Mouse (Mus musculus): ENCODE data around the gene Ttll7. TPM values are rescaled to one million over a fixed set of nuclear protein-coding genes. Genes with fewer than 3 reads are reported as not detected.

Ttll7 gene
- polyA plus RNA-seq (2012; ENCODE audit: insufficient read depth, insufficient read length, missing spikeins), result 0.59 and 2.3 TPM in 2 replicates

- Histone ChIP-seq H3K4me3 (ENCODE audit: insufficient read depth, low read depth, low read length) (peak within 1 kb of the TSS; percentile 87), H3K27ac (replicated peaks; ENCODE audit: low read depth, low read length) (peak within 1 kb of the TSS; percentile 99)
These were observed at the start of gene Ttll7 for GRCm38 (mm10) chr3:146851966-146852891. Gene Ttll7 (plus strand): TSS chr3:146852367.

GRCm38 (mm10) chr3:146812041-146812878 lies 39.9 kb upstream of the Ttll7 start:
- H3K4me1 ChIP-seq (ENCODE audit: control insufficient read depth, insufficient read depth, insufficient read length, low read length), result no peaks in the 10 kb centered on the region
- peak overlapping the region; percentile 87 for H3K4me3 ChIP-seq (ENCODE audit: insufficient read depth, low read depth, low read length)

More at GRCm38 (mm10) chr3:146851966-146852891, at the start of gene Ttll7:
- no peaks in the 10 kb centered on the region; the same call in 1 of the 2 replicates for H3K4me1 ChIP-seq (ENCODE audit: control insufficient read depth, insufficient read depth, insufficient read length, low read length)

GRCm38 (mm10) chr3:146812901-146813393 lies 39.2 kb upstream of the Ttll7 start, which contains the start of gene Prkacb:
Gene Prkacb (minus strand): TSS chr3:146812990.
- H3K4me1 ChIP-seq (ENCODE audit: control insufficient read depth, insufficient read depth, insufficient read length, low read length), result no peaks in the 10 kb centered on the region
- H3K27ac ChIP-seq (replicated peaks; ENCODE audit: low read depth, low read length), result peak within 1 kb of the TSS; percentile 95
- peak within 1 kb of the TSS; percentile 87 for H3K4me3 ChIP-seq (ENCODE audit: insufficient read depth, low read depth, low read length)

More at GRCm38 (mm10) chr3:146812041-146812878, 39.9 kb upstream of the Ttll7 start:
- peak overlapping the region; percentile 44 for H3K27ac ChIP-seq (replicated peaks; ENCODE audit: low read depth, low read length)

- Histone ChIP-seq H3K4me1 (ENCODE audit: control insufficient read depth, insufficient read depth, insufficient read length, low read length) (no peaks in the 10 kb centered on the region), H3K4me3 (ENCODE audit: insufficient read depth, low read depth, low read length) (peak overlapping the region; percentile 87), H3K27ac (replicated peaks; ENCODE audit: low read depth, low read length) (peak overlapping the region; percentile 95)
These were observed 38.5 kb upstream of the Ttll7 start for GRCm38 (mm10) chr3:146813624-146814023.

- no peaks in the 10 kb centered on the region for H3K4me1 ChIP-seq (ENCODE audit: control insufficient read depth, insufficient read depth, insufficient read length, low read length)
- H3K4me3 ChIP-seq (ENCODE audit: insufficient read depth, low read depth, low read length), result no peak overlapping the region
- no peak overlapping the region for H3K27ac ChIP-seq (replicated peaks; ENCODE audit: low read depth, low read length)
These were observed 31.4 kb upstream of the Ttll7 start for GRCm38 (mm10) chr3:146820718-146821117.

- no peak overlapping the region for H3K4me3 ChIP-seq (ENCODE audit: insufficient read depth, low read depth, low read length)
- H3K4me1 ChIP-seq (ENCODE audit: control insufficient read depth, insufficient read depth, insufficient read length, low read length), result peaks cover 6% of the 10 kb centered on the region; the same call in 1 of the 2 replicates
- H3K27ac ChIP-seq (replicated peaks; ENCODE audit: low read depth, low read length), result no peak overlapping the region
These were observed 9.4 kb upstream of the Ttll7 start for GRCm38 (mm10) chr3:146842766-146843165.

GRCm38 (mm10) chr3:146843470-146843869 lies 8.7 kb upstream of the Ttll7 start:
- H3K4me1 ChIP-seq (ENCODE audit: control insufficient read depth, insufficient read depth, insufficient read length, low read length), result peaks cover 6% of the 10 kb centered on the region; the same call in 1 of the 2 replicates
- no peak overlapping the region for H3K27ac ChIP-seq (replicated peaks; ENCODE audit: low read depth, low read length)
- no peak overlapping the region for H3K4me3 ChIP-seq (ENCODE audit: insufficient read depth, low read depth, low read length)

GRCm38 (mm10) chr3:146846237-146846636 lies 5.9 kb upstream of the Ttll7 start:
- Histone ChIP-seq H3K4me3 (ENCODE audit: insufficient read depth, low read depth, low read length) (no peak overlapping the region), H3K27ac (replicated peaks; ENCODE audit: low read depth, low read length) (peak overlapping the region; percentile 96), H3K4me1 (ENCODE audit: control insufficient read depth, insufficient read depth, insufficient read length, low read length) (peaks cover 6% of the 10 kb centered on the region; the same call in 1 of the 2 replicates)

- Histone ChIP-seq H3K4me3 (ENCODE audit: insufficient read depth, low read depth, low read length) (no peak overlapping the region), H3K27ac (replicated peaks; ENCODE audit: low read depth, low read length) (peak overlapping the region; percentile 11; the same call in 1 of the 2 replicates), H3K4me1 (ENCODE audit: control insufficient read depth, insufficient read depth, insufficient read length, low read length) (peaks cover 2% of the 10 kb centered on the region)
These were observed 4.1 kb upstream of the Ttll7 start for GRCm38 (mm10) chr3:146848112-146848511.

GRCm38 (mm10) chr3:146849360-146849759 lies 2.8 kb upstream of the Ttll7 start:
- H3K4me1 ChIP-seq (ENCODE audit: control insufficient read depth, insufficient read depth, insufficient read length, low read length), result no peaks in the 10 kb centered on the region; the same call in 1 of the 2 replicates
- no peak overlapping the region for H3K4me3 ChIP-seq (ENCODE audit: insufficient read depth, low read depth, low read length)
- H3K27ac ChIP-seq (replicated peaks; ENCODE audit: low read depth, low read length), result no peak overlapping the region

- H3K4me3 ChIP-seq (ENCODE audit: insufficient read depth, low read depth, low read length), result no peak overlapping the region
- no peak overlapping the region for H3K27ac ChIP-seq (replicated peaks; ENCODE audit: low read depth, low read length)
- no peaks in the 10 kb centered on the region; the same call in 1 of the 2 replicates for H3K4me1 ChIP-seq (ENCODE audit: control insufficient read depth, insufficient read depth, insufficient read length, low read length)
These were observed 2.4 kb downstream of the Ttll7 start for GRCm38 (mm10) chr3:146854473-146855087.

- H3K4me1 ChIP-seq (ENCODE audit: control insufficient read depth, insufficient read depth, insufficient read length, low read length), result no peaks in the 10 kb centered on the region; the same call in 1 of the 2 replicates
- no peak overlapping the region for H3K27ac ChIP-seq (replicated peaks; ENCODE audit: low read depth, low read length)
- no peak overlapping the region for H3K4me3 ChIP-seq (ENCODE audit: insufficient read depth, low read depth, low read length)
These were observed 5.2 kb downstream of the Ttll7 start for GRCm38 (mm10) chr3:146857373-146857772.

- H3K27ac ChIP-seq (replicated peaks; ENCODE audit: low read depth, low read length), result no peak overlapping the region
- no peak overlapping the region for H3K4me3 ChIP-seq (ENCODE audit: insufficient read depth, low read depth, low read length)
- no peaks in the 10 kb centered on the region for H3K4me1 ChIP-seq (ENCODE audit: control insufficient read depth, insufficient read depth, insufficient read length, low read length)
These were observed 8.1 kb downstream of the Ttll7 start for GRCm38 (mm10) chr3:146860308-146860707.

GRCm38 (mm10) chr3:146866563-146866962 lies 14.4 kb downstream of the Ttll7 start:
- H3K27ac ChIP-seq (replicated peaks; ENCODE audit: low read depth, low read length), result no peak overlapping the region
- H3K4me3 ChIP-seq (ENCODE audit: insufficient read depth, low read depth, low read length), result no peak overlapping the region
- H3K4me1 ChIP-seq (ENCODE audit: control insufficient read depth, insufficient read depth, insufficient read length, low read length), result no peaks in the 10 kb centered on the region

All from brown adipose tissue, adult 24 weeks (tissue).